Mouse (Mus musculus) heart, adult 2 months (tissue): ENCODE measurements around the gene Tpcn1. TPM values are rescaled to one million over a fixed set of nuclear protein-coding genes. Genes with fewer than 3 reads are reported as not detected.

Experiments
- DNase-seq, 2 experiments: peaks; one replicate each; pipeline ENCODE4 v3.0.0; 2021
- H3K27ac ChIP-seq: fragments of 200-600 bp; 2 replicates; pipeline ENCODE4 v1.8.1; 2022
- H3K27me3 ChIP-seq: fragments of 200-500 bp; 2 replicates; pipeline ENCODE4 v1.6.1; 2012; ENCODE audit warnings: mild to moderate bottlenecking, low read length, inconsistent platforms, mixed read lengths; ENCODE audit not compliant: control insufficient read depth, insufficient read depth
- H3K36me3 ChIP-seq: fragments of 200-500 bp; 2 replicates; pipeline ENCODE4 v1.6.1; 2012; ENCODE audit warnings: low read length, inconsistent platforms; ENCODE audit not compliant: control insufficient read depth, insufficient read depth
- H3K4me1 ChIP-seq: fragments of 200-500 bp; 2 replicates; pipeline ENCODE4 v1.6.1; 2011; ENCODE audit warnings: low read length; ENCODE audit not compliant: control insufficient read depth, insufficient read depth
- H3K4me3 ChIP-seq: fragments of 200-600 bp; 2 replicates; pipeline ENCODE4 v1.8.1; 2022
- H3K79me2 ChIP-seq: fragments of 200-500 bp; replicated peaks from 2 replicates; pipeline ENCODE4 v1.6.1; 2012; ENCODE audit warnings: mild to moderate bottlenecking, inconsistent platforms, low read length, moderate library complexity, mixed read lengths; ENCODE audit not compliant: control insufficient read depth, insufficient read depth
- H3K9ac ChIP-seq: fragments of 200-500 bp; 2 replicates; pipeline ENCODE4 v1.6.1; 2012; ENCODE audit warnings: low read depth, mild to moderate bottlenecking, control low read depth, inconsistent platforms, low read length, mixed read lengths
- CTCF ChIP-seq: fragments of 200-600 bp; IDR thresholded peaks from 2 replicates; pipeline ENCODE4 v1.8.1; 2022; ENCODE audit warnings: antibody characterized with exemption, mild to moderate bottlenecking, moderate library complexity
- EP300 ChIP-seq: fragments of 200-500 bp; IDR thresholded peaks from 2 replicates; pipeline ENCODE4 v1.6.1; 2011; ENCODE audit warnings: low read depth, low read length, control low read depth; ENCODE audit not compliant: insufficient read depth
- POLR2A ChIP-seq: fragments of 200-500 bp; IDR thresholded peaks from 2 replicates; pipeline ENCODE4 v1.6.1; 2011; ENCODE audit warnings: mild to moderate bottlenecking, low read depth, low read length, control low read depth; ENCODE audit not compliant: insufficient read depth
- WGBS: fragments of 180-500 bp; shearing (Covaris S2); methylation state at CpG from one replicate; pipeline ENCODE4 v1.1.7; 2018; 5-methylcytosine and 5-hydroxymethylcytosine counted together
- intact Hi-C: fragments of 180-260 bp; cut with DNase I; formaldehyde crosslinking; loops from one replicate; pipeline ENCODE4 v1.15.1; 2025
- polyA plus RNA-seq: library from polyadenylated mRNA; depleted of rRNA; stranded (reverse); fragments of >200 nt; gene quantifications from 2 replicates; pipeline ENCODE4 v1.2.3, GENCODE M21; 2012
- total RNA-seq, 2 experiments: library from RNA; stranded (reverse); gene quantifications; 2 replicates each; pipeline ENCODE4 v1.2.3; 2021

Gene Tpcn1
- total and polyA plus RNA-seq, 3 experiments: 30.7 to 53.7 (median 35.1) TPM

DNA sequence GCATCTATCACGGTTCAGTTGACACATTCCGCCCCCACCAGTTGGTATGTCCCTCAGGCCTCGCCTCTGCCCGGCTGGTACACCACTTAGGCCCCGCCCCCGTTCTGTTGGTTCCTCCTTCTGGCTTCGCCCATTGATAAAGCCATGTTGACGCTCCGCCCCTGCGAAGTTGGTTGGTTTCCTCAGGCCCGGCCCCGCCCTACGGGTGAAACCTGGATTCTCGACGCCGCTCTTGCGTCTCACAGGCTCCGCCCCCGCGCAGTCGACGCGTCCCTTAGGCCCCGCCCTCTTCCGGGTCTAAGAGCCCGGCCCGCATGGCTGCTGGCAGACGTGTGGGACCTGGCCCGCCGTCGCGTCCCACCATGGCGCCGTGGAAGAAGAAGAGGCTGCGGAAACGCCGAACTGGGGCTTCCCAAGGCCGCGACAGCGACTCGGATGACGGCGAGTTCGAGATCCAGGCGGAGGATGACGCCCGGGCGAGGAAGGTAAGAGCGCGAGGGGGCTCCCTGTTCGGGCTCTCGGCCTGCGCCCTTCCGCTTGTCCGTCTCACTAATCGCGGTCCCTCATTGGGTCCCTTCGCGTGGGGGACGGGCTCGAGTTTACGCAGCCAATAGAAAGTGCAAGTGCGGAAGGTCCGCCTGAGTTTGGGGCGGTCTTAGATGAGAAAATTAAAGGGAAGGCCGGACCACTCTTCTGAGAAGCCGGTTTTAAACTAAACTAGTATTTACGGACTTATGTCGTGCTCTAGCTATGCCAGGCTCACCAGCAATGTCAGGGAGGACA is 24.5 kb upstream of the Tpcn1 start:
- intact Hi-C loops: no loop called here
- no peaks in the 10 kb centered on the region for H3K36me3 ChIP-seq
- WGBS: under 1% methylated on average over 69 of the region's 69 CpGs
- H3K79me2 ChIP-seq: no peaks in the 10 kb centered on the region; the same call in 1 of the 2 replicates
- peaks cover 6% of the 10 kb centered on the region for H3K4me1 ChIP-seq
- peak overlapping the region; percentile 99 for H3K27ac ChIP-seq
- peak overlapping the region; percentile 80 for H3K4me3 ChIP-seq
- peak; percentile 99 to 100 for DNase-seq
- H3K9ac ChIP-seq: peak overlapping the region; percentile 78
- TF ChIP-seq POLR2A (peak; percentile 83), CTCF (no peak), EP300 (no peak)
- H3K27me3 ChIP-seq: no peaks in the 10 kb centered on the region

DNA sequence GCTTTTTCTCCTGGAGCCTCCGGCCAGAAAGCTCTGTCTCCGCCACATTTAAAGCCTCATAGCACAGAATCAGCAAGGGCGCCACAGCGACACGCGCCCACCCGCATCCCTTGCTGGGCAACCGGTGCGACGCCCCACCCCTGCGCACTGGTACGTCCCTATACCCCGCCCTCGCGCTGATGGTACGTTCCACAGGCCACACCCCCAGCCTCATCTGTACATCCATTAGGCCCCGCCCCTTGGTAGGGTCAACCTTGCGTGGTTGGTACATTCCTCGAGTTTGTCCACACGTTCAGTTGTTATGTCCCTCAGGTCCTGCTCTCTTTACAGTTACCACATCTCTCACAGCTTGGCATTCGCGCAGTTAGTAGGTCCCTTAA is 24.0 kb upstream of the Tpcn1 start, which contains the start of the genes Rita1 and Ddx54:
Gene Rita1 (minus strand): TSS at position 148 of the 380 bp plus-strand sequence.
Gene Ddx54 (plus strand): TSS at position 298 of the 380 bp plus-strand sequence.
- TF ChIP-seq CTCF (no peak), POLR2A (peak; percentile 62; the same call in 1 of the 2 replicates), EP300 (peak; percentile 93)
- DNase-seq: peak; percentile 97 to 98
- Histone ChIP-seq H3K27me3 (no peaks in the 10 kb centered on the region), H3K79me2 (no peaks in the 10 kb centered on the region; the same call in 1 of the 2 replicates), H3K4me3 (peak within 1 kb of the TSS; percentile 80), H3K4me1 (peaks cover 6% of the 10 kb centered on the region), H3K36me3 (no peaks in the 10 kb centered on the region), H3K9ac (peak within 1 kb of the TSS; percentile 78), H3K27ac (peak within 1 kb of the TSS; percentile 99)
- intact Hi-C loops: no loop called here
- WGBS: 1% methylated on average over 22 of the region's 22 CpGs

DNA sequence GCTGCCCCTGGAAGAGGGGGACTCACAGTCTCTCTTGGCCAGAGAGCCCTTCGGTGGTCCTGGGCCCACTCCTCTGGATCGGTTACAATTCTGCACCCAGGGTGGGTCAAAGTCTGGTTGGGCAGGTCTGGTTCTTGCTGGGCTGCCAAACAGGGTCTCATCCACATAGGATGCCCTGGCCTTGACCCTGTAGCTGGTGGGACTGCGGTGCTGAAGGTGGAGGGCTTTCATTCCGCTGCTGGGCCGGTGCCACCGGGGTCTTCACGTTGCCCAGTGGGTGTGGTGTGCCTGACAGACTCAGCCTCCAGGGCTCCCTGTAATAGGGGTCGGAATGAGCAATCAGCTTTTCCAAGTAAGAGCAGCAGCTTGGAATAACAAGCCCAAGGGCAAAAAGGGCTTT is 22.9 kb upstream of the Tpcn1 start:
- TF ChIP-seq CTCF (no peak), POLR2A (no peak), EP300 (no peak)
- H3K79me2 ChIP-seq: no peaks in the 10 kb centered on the region; the same call in 1 of the 2 replicates
- peak overlapping the region; percentile 74 for H3K4me3 ChIP-seq
- H3K36me3 ChIP-seq: no peaks in the 10 kb centered on the region
- intact Hi-C loops: no loop called here
- peak overlapping the region; percentile 25; the same call in 1 of the 2 replicates for H3K9ac ChIP-seq
- WGBS: 57% methylated on average over 8 of the region's 8 CpGs
- H3K27ac ChIP-seq: no peak overlapping the region; the same call in 1 of the 2 replicates
- peaks cover 6% of the 10 kb centered on the region for H3K4me1 ChIP-seq
- no peak for DNase-seq
- H3K27me3 ChIP-seq: no peaks in the 10 kb centered on the region

DNA sequence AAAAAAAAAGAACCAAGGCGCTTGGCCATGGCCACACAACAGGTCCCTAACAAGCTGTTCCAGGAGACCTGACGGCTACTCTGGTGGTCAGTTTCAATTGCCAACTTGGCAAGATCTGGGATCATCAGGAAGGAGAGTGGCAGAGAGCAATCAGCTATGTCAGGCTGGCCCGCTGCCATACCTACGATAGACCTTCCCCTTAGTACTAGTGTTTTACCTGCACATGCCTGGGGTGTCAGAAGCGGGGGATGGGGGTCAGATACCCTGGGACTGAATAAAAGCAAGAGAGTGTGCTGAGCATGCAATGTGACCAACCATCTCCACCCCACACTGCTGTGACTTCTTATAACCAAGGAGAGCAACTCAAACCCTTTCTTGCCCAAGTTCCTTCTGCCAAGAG is 22.4 kb upstream of the Tpcn1 start:
- no peak for TF ChIP-seq POLR2A
- no peak for TF ChIP-seq CTCF
- no peak for TF ChIP-seq EP300
- Histone ChIP-seq H3K27me3 (no peaks in the 10 kb centered on the region), H3K27ac (no peak overlapping the region), H3K4me1 (peaks cover 6% of the 10 kb centered on the region), H3K79me2 (no peaks in the 10 kb centered on the region; the same call in 1 of the 2 replicates), H3K9ac (no peak overlapping the region), H3K4me3 (no peak overlapping the region), H3K36me3 (no peaks in the 10 kb centered on the region)
- DNase-seq: no peak
- WGBS: 93% methylated on average over 5 of the region's 5 CpGs
- intact Hi-C loops: no loop called here

DNA sequence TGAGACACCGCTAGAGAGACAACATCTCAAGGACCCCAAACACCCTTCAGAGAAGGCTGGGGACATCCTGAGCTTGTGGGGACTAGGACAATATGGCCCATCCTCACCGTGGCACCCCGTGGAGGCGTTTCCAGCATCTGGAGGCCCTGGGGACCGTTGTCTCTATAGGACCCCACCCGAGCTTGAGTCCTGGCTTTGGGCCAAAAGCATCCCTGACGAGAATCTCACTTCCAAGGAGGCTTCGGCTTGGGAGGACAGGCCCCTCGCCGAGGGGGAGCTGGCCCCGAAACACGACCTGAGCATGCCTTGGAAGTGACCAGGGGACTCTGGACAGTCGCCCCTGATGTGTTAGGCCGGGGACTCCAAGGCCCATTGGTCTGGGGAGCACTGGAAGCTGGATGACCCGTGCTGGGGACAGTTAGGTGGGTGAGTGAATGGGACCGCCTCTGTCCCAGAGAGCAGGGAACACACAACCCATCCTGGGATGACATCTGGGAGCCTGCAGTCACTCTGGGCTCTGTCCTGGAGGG is 20.8 kb upstream of the Tpcn1 start:
- H3K27me3 ChIP-seq: no peaks in the 10 kb centered on the region
- H3K4me1 ChIP-seq: peaks cover 7% of the 10 kb centered on the region
- H3K4me3 ChIP-seq: no peak overlapping the region
- TF ChIP-seq CTCF: no peak
- TF ChIP-seq POLR2A: no peak
- no peak for TF ChIP-seq EP300
- intact Hi-C loops: no loop called here
- no peak for DNase-seq
- no peak overlapping the region for H3K9ac ChIP-seq
- no peak overlapping the region for H3K27ac ChIP-seq
- no peaks in the 10 kb centered on the region for H3K36me3 ChIP-seq
- WGBS: 75% methylated on average over 16 of the region's 16 CpGs
- H3K79me2 ChIP-seq: no peaks in the 10 kb centered on the region

DNA sequence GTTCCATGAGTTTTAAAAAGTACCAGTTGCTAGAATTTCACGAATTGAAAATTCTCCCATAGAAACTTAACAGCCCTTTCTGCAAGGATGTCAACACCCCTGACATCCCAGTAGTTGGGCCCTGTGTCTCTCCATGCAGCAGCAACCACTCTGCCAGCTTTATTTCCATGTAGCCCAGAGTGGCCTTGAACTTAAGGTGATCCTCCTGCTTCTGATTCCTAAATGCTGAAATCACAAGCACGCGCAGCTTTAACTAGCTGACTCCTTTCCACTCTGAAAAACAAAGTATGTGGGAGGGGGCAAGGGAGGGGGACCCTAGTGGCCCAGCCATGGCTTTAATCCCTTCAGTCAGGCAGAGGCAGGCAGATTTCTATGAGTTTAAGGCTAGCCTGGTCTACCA is 18.9 kb upstream of the Tpcn1 start:
- no peak for TF ChIP-seq EP300
- TF ChIP-seq CTCF: no peak
- TF ChIP-seq POLR2A: no peak
- no peaks in the 10 kb centered on the region for H3K36me3 ChIP-seq
- H3K79me2 ChIP-seq: no peaks in the 10 kb centered on the region
- H3K9ac ChIP-seq: no peak overlapping the region
- H3K4me1 ChIP-seq: peaks cover 3% of the 10 kb centered on the region
- no peak for DNase-seq
- intact Hi-C loops: no loop called here
- no peak overlapping the region for H3K27ac ChIP-seq
- no peak overlapping the region for H3K4me3 ChIP-seq
- H3K27me3 ChIP-seq: no peaks in the 10 kb centered on the region
- WGBS: 78% methylated on average over 3 of the region's 3 CpGs
